Mouse (Mus musculus) cortical plate, adult 2 months (tissue): ENCODE data around the gene Tshz2.

Experiments
- CTCF ChIP-seq: fragments of 200-500 bp; IDR thresholded peaks from 2 replicates; pipeline ENCODE4 v1.5.1; 2011; ENCODE audit warnings: mild to moderate bottlenecking, control low read depth, low read length; ENCODE audit not compliant: insufficient read depth; ENCODE audit errors: extremely low read depth
- POLR2A ChIP-seq: fragments of 200-500 bp; IDR thresholded peaks from 2 replicates; pipeline ENCODE4 v1.6.1; 2011; ENCODE audit warnings: mild to moderate bottlenecking, low read length, control low read depth; ENCODE audit not compliant: insufficient read depth; ENCODE audit errors: extremely low read depth

GRCm38 (mm10) chr2:169636414-169636813 lies 3.6 kb downstream of the Tshz2 start:
- TF ChIP-seq CTCF (no peak), POLR2A (no peak)
